Mouse (Mus musculus): Measurements from ENCODE around the gene Plcd1.

Gene Plcd1

GRCm38 (mm10) chr9:119093419-119094295, at the start of gene Plcd1:
Gene Plcd1, minus strand, starts transcription at chr9:119093502.
- peak; percentile 57 for DNase-seq (ENCODE audit: low read depth, low spot score)

- DNase-seq (ENCODE audit: low read depth, low spot score), result no peak
These were observed 48.8 kb upstream of the Plcd1 start for GRCm38 (mm10) chr9:119142066-119142465.

- DNase-seq (ENCODE audit: low read depth, low spot score), result no peak
These were observed 45.5 kb upstream of the Plcd1 start for GRCm38 (mm10) chr9:119138836-119139235.

- no peak for DNase-seq (ENCODE audit: low read depth, low spot score)
These were observed 37.4 kb upstream of the Plcd1 start for GRCm38 (mm10) chr9:119130692-119131091.

- DNase-seq (ENCODE audit: low read depth, low spot score), result no peak
These were observed 35.3 kb upstream of the Plcd1 start for GRCm38 (mm10) chr9:119128436-119129181.

GRCm38 (mm10) chr9:119122596-119123369, 29.5 kb upstream of the Plcd1 start:
- DNase-seq (ENCODE audit: low read depth, low spot score), result no peak

- no peak for DNase-seq (ENCODE audit: low read depth, low spot score)
These were observed 26.9 kb upstream of the Plcd1 start for GRCm38 (mm10) chr9:119120168-119120560.

GRCm38 (mm10) chr9:119119409-119120167, 26.3 kb upstream of the Plcd1 start:
- no peak for DNase-seq (ENCODE audit: low read depth, low spot score)

- no peak for DNase-seq (ENCODE audit: low read depth, low spot score)
These were observed 21.6 kb upstream of the Plcd1 start for GRCm38 (mm10) chr9:119114911-119115310.

GRCm38 (mm10) chr9:119110640-119111039, 17.3 kb upstream of the Plcd1 start:
- DNase-seq (ENCODE audit: low read depth, low spot score), result no peak

- no peak for DNase-seq (ENCODE audit: low read depth, low spot score)
These were observed 16.5 kb upstream of the Plcd1 start for GRCm38 (mm10) chr9:119109685-119110353.

- DNase-seq (ENCODE audit: low read depth, low spot score), result no peak
These were observed 14.3 kb upstream of the Plcd1 start for GRCm38 (mm10) chr9:119107566-119107965.

- no peak for DNase-seq (ENCODE audit: low read depth, low spot score)
These were observed 9.4 kb upstream of the Plcd1 start for GRCm38 (mm10) chr9:119102783-119103113.

- DNase-seq (ENCODE audit: low read depth, low spot score), result peak; percentile 82
These were observed 8.9 kb upstream of the Plcd1 start, which contains the start of gene Dlec1 for GRCm38 (mm10) chr9:119101992-119102782. Gene Dlec1, plus strand, starts transcription at chr9:119102478.

- no peak for DNase-seq (ENCODE audit: low read depth, low spot score)
These were observed 7.0 kb upstream of the Plcd1 start for GRCm38 (mm10) chr9:119100177-119100898.

GRCm38 (mm10) chr9:119094462-119095109, 1.3 kb upstream of the Plcd1 start:
- DNase-seq (ENCODE audit: low read depth, low spot score), result no peak

- DNase-seq (ENCODE audit: low read depth, low spot score), result no peak
These were observed 556 bp downstream of the Plcd1 start for GRCm38 (mm10) chr9:119092473-119093418.
